Mouse (Mus musculus) skeletal muscle tissue, adult 2 months (tissue): Measurements from ENCODE around the gene Serpine2.

ENCODE experiments used
- DNase-seq: peaks from one replicate; pipeline ENCODE4 v3.0.0-alpha.2; 2012; ENCODE audit warnings: low read depth, low spot score

Gene Serpine2

DNA sequence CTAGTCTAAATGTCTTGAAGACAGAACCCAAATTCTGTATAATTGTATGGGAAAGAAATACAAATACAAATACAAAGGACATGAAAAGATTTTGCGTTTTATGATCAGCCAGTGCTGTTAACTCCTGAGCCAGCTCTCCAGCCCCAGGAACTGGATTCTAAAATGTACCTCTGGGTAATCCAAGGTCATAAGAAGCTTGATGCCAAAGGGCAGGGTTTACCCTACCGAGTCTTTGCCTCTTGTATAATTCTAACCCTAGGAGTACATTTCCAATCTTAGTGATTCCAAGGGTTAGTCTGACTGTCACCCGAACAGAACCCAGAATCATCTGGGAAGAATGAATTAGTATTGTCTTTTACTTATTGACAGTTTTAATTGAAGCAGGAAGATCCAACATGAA lies 45.5 kb downstream of the Serpine2 start:
- DNase-seq: no peak

DNA sequence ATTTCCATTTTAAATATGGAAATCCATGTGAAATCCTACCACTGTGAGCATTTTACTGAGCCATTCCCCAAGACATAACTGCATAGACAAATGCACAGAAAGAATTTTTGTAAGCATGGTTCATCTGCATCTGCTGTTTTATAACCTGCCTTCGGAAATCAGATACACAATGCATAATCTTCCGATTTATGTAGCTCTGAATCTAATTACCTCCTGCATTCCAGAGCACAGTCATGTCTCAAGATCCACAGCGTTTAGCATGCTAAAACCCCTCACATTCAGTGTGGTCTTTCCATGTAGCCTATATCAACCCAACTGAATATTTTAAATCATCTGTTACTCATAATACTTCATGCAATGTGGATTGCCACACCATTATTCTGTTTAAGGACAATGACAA lies 51.5 kb downstream of the Serpine2 start:
- DNase-seq: no peak

DNA sequence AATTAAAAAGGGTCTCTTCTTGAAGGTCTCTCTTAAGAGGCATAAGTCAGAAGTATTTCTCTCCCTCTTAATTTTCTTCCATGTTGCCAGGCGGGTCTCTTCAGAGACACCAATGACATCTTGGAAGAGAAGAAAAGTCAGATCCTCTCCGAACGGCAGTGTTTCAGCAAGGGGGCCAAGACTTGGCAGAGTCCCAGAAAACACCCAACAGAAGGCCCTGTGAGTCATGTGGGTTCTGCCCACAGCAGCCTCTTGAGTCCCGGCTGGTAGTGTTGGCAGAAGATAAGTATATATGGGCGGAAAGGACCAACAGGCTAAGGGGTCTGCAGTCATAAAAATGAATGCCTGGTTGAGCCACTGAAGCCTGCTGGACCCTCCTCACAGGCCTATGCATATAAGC lies 54.1 kb downstream of the Serpine2 start:
- DNase-seq: no peak

DNA sequence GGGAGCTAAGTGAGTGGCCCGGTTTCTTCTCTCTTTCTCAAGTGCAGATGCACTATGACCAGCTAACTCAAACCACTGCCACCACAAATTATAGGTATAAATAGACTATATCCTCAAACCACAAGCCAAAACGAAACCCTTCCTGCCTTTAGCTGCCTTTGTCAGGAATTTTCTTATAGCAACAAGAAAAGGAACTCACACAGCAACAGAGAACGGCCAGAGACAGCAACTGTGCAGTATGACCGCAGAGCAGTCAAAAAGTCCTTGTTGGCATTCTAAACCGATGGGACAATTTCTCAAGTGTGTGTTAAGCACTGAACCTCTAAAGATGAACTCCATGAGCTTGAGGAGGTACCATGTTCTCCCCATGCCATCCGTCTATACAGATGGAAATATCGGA lies 57.4 kb downstream of the Serpine2 start:
- DNase-seq: no peak

DNA sequence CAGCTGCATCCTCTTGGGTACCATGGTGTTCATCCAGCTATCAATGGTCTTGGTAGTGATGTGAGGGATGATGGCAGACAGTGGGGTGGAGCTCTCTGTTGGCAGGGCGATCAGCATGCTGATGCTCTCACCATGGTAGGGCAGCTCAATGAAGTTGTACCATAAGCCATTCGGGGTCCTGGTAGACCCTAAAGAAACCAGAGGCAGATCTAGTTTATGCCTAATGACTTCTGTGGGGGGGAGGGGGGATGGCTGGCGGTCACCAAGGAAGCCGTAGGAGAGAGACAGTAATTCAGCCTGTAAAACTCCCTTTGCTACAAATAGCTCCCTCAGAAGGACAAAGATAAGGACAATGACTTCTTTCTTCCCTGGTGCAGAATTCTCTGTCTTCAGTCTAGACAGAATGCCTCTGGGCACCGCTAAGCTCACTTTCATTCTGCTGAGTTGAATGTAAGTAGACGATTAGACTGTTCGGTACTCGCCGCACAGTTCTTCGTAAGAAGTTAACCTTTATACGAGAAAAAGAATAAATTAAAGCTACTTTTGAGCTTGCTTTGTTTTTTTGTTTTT lies 58.0 kb downstream of the Serpine2 start:
- no peak for DNase-seq

DNA sequence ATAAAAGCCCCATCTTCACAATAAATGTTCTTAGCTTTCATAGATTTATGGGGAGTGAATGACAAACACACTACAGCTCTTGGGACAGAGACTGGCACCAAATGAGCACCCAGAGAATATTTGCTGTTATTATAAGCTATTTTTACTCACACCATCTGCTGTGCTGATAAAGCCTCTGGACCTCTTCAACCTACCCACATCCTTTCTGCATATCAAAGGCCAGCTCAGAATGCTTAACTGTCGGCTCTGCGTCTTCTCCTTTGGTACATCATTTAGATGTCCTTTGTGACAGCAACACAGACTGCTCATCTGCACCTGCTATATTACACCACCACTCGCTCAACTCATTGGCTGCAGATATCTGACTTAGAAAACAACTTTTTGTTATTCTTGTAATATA lies 63.9 kb downstream of the Serpine2 start:
- no peak for DNase-seq

DNA sequence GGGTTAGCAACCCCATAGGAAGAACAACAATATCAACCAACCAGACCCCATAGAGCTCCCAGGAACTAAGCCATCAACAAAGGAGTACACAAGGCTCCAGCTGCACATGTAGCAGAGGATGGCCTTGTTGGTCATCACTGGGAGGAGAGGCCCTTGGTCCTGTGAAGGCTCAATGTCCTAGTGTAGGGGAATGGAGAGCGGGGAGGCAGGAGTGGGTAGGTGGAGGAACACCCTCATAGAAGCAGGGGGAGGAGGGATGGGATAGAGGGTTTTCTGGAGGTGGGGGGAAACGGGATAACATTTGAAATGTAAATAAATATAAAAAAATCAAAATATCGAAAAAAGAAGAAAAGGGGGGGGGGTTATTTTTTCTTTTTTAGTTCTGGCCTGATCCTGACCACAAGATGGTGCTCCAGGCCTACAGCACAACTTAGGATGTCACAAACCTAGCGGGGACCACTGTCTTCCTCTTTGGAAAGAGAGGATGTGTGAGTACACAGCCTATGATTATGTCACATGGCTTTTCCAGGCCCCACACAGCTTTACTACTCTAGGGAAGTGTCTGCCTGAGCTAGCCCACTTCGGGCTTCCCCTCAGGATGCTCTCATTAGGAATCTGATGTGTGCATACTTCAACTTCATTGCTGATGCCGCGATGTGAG lies 74.6 kb downstream of the Serpine2 start:
- no peak for DNase-seq

DNA sequence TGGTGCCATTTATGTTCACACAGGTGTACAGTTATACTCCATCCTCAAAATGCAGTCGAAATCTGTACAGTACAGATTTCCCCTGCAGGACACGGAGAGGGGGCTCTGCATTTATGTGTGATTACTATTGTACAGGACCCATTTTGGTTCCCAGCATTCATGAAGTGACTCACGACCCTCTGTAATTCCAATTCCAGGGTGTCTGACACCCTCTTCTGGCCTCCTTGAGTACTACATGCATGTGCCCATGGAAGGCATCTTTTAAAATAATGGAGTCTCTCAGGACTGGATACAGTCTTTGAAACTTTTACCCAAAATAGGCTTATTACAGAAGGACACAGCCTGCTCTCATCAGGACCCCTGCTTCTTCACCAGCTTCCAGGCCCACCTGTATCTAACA lies 78.5 kb downstream of the Serpine2 start:
- DNase-seq: no peak

DNA sequence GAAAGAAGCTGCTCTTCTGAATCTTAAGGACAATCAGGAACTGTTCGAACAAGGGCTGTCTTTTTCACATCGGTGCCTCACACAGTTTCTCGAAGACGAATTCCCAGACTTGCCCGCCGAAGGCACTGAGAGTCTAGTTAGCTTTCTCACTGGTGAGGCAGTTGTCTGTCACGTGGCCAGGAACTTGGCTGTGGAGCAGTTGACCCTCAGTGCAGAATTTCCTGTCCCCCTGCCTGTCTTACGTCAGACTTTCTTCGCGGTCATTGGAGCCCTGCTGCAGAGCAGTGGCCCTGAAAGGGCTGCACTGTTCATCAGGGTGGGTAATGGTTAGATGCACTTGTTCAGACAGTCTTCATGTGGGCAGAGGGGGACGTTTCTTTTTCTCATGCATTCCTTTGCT lies 83.0 kb downstream of the Serpine2 start:
- no peak for DNase-seq

DNA sequence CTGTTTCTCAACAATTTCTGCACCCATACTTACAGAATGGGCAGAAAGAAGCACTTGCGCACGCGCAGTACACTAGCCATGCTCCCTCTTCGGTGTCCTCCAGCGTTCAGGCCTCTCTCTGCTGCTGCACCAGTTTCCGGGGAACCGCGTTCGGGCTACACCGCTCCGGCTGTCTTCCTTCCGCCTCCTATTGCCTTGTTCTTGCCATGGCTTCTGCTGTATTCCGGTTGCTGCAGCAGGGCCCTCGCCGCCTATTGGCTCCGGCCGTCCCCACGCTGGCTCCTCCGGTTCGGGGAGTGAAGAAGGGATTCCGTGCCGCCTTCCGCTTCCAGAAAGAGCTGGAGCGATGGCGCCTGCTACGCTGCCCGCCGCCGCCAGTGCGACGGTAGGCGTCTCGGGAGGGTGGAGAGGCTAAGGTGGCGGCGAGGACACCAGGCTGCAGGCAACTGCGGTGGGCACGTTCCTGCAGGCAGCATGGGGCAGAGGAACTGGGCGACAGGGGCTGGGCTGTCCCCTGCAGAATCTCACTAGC lies 85.0 kb downstream of the Serpine2 start, which contains the start of the genes Mrpl44 and Wdfy1:
TSS of gene Mrpl44 (plus strand) at position 92 of the 532 bp plus-strand sequence.
TSS of gene Wdfy1 (minus strand) at position 217 of the 532 bp plus-strand sequence.
- DNase-seq: peak; percentile 97

DNA sequence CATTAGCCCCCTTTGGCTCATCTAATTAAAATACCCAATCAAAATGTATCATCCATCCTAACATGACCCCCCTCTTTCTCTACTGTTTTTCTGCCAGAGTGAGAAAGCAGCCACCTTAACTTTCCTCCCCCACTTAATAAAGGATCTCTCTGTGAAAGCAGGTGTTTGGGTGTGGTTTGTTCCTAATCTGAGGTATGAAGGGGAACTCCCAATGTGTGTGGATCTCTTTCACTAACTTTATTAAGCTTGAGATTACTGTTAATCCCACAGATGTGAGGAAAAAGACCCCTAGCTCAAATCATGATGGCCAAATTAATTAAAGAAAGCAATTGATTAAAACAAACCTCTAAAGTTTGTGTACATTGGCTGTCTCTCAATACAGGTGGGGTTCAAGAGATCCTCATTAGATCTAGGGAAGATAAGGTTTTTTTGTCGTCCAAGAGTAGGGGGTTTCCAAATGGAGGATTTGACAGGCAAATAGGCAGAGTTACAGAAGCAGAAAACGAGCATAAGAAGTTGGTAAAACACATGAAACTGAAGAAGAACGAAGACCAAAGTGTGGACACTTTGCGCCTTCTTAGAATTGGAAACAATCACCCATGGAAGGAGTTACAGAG lies 86.7 kb downstream of the Serpine2 start:
- DNase-seq: no peak

DNA sequence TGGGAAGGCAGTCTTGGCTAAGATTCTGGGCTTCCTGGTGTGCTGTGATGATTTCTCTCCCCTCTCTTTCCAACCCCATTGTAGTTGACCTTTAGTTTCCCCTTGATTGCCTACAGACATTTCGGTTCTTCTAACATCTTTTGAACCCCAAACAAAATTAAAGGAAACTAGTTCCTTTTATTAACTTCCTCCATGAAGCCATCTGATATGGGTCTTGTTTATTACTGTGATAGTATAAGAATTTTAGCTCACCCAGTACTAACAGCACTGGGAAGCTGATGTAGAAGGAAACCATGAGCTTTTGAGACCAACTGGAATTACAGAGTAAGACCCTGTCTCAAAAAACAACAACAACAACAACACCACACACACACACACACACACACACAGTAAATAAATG lies 92.7 kb downstream of the Serpine2 start:
- DNase-seq: no peak

DNA sequence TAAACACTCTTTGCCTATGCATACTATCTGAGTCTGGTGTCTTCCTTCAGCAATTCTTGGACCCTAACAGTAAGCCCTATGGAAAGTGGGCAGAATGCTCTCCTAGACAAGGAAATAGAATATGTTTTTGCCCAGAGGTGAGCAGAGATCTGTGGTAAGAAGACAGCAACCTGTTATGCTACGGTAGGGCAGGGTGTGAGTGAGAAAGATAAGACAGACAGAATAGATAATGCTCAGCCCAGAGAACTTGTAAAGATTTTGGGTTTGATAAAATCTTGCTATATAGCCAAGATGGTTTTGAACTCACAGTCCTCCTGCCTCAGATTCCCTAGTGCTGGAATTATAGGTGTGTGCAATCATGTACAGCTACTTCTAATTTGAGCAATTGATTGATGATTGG lies 96.5 kb downstream of the Serpine2 start:
- DNase-seq: no peak

DNA sequence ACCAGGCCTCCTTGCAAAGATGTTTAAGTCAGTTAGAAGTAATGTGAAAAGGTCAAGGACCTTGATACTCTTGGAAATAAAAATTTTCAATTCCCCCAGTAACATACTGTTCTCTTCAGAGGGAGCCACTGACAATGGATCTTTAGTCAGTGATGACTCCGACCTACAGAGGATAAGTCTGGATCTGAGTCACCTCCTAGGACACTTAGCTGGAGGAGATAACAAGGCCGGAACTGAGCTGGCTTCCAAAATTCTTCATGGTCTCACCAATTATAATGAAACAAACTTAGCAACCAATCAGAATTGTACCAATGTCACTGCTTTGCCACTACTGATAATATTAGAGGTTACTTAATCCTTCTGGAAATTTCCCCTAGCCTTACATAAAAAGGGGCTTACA lies 96.9 kb downstream of the Serpine2 start:
- no peak for DNase-seq

DNA sequence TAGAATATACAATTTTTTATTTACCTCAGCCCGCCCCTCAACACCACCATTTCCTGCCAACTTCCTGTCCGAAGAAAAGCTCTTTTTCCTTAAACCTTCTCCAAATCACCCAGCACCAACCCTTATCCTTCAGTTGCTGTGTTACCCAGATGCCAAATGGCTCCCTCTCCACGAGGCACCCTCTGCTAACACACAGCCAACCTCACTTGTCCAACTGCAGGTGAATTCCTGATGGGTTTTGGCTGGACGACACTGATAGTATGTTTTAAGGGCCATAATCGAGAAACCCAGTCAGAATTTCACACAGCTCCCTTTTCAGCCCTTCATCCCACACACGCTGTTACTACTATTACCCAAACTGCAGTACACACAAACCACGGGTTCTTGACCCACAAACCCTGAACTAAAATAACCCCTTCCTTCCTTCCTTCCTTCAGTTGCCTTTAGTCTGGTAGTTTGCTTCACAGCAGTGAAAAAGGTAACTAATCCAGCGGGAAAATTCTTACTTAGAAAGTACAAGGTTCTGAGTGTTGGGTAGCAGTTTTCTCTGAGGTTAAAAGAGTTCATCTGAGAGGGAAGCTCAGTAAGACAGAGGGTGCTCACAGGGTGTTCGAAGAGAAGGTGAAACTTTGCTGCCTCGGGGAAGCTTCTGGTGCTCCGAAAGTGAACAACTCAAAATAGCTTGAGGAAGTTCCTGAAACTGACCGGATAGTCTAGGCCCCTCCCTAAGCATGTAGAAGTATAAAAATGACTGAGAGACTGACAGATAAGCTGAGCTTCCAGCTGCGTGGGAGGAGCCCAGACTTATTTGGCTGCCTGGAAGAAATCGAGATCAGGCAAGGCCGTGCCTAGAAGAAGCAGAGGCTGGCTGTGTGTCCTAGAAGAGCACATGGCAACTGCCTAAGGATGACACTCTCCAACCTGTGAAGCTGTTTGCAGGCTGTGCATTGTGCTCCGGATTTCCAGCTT lies 98.4 kb downstream of the Serpine2 start:
- DNase-seq: no peak

DNA sequence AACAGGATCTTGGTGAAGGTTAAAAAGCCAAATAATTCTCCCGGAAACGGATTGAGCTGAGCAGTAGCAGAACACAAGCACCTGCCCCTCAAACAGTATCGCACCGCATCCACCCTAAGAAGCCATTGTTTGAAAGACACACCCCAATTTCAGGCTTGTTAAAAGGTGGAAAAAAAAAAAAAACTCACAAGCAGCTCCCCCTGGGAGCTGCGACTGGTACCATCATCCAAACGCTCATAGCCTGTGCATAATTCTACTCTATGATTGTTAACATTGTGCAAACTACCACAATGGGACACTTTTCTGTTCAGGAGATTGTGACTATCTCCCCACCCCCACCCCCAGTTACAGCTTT lies 99.1 kb downstream of the Serpine2 start:
- DNase-seq: no peak

DNA sequence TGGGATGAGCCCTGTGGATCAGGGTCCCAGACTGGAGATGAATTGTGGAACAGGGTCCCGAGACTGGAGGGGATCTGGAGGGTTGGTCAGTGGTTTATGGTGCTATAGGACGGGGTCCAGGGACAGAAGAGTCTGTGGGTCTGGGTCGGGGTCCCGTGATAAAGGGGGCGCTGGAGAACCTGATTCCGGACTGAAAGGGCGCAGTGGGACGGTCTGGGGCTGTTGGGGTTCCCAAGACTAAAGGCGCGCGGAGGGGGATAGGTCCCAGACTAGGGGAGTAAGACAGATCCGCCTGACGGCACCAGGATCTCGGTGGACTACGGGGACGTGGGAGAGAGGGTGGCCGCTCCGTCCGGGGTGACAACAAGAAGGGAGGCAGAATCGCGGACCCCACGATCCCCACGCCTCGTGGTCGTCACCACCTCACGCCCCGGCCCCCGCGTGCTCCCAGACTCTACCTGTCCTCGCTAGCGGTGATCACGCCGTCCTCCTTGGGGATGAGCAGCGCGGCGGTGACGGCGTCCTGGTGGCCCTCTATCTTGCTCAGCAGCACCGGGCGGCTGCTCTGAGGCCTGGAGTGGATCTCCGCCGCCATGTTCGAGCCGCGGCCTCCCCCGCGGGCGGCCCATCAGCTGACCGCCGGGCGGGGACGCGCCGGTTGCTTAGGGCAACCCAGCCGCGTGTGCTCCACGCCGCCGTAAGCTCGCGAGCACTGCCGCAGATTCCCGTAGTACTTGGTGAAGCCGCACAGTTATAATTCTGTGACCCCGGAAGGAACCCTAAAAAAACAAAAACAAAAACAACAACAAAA lies 99.7 kb downstream of the Serpine2 start:
- DNase-seq: peak; percentile 75

DNA sequence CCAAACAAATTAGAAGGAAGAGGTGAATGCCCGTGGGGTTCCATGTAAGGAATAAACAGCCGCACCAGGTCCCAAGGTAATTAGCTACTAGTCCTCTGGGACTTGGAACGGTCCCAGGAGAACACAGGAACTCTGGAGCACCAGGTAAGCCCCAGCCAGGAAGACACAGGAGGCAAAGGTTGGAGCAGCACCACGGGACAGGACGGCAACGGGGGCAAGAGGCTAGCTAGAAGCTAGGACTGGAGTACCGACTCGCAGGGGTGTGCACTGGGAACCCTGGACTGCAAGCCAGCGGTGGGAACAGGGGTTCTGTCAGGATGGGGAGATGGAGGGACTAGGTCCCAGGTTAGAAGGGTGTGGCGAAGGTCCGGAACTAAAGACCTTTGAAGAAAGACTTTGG lies 100.3 kb downstream of the Serpine2 start:
- no peak for DNase-seq

DNA sequence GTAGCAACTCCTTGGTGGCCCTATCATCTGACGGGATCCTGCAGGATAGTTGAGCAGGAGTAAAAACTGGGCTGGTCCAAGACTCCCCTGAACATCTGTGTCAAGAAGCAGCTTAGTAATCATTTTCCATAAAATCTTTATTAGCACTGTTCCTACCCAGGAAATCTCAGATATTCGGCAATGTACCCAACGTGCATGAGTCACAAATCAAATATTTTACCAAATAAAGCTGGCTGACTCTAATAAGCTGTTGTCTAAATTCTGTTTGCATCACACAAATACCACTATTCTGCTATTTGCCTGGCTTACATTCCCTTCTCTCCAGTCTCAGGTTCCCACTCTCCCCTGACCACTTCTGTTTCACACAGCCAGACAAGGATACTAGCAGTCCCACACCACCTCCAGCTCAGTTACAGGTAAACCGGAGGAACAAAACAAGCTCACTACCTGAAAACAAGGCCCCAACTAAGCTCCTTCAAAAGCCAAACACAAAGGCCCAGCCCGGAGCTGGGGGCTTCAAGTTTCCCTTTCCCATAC lies 101.5 kb downstream of the Serpine2 start:
- DNase-seq: no peak

DNA sequence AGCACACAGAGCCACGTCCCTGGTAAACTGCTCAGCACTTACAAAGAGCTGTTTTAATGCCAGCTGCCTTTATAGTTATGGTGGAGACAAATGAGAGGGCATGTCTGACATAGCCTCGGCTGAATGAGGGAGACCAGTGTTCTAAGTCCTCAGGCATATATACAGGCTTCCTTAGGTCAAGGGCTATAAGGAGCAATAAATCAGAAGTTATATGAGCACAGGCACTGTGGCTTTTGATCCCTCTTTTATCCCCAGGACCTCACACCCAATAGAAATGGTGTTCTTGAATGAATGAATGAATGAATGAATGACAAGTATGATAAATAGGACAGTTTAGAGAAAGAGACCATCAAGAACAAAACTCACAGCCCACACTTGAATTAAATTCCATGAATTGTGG lies 102.0 kb downstream of the Serpine2 start:
- DNase-seq: no peak

DNA sequence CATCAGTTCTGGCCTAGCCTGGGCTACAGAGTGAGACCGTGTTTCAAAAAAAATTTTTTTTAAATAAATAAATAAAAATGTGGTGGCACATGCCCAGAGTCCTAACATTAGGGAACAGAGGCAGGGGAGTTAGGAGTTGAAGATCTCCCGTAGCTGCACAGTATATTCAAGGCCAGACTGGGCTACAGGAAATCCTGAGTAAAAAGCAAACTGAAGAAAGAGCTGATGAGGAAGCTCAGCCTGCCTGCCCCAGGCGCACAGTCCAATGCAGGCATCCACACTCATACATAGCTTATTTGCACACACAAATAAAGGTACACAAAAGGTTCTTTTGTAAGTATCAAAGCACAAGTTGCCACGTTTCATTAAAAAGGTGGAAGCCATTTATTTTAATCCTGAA lies 103.4 kb downstream of the Serpine2 start:
- DNase-seq: no peak
